Mouse (Mus musculus): ENCODE results near the gene 4922502D21Rik. TPM values are rescaled to one million over a fixed set of nuclear protein-coding genes. Genes with fewer than 3 reads are reported as not detected.
"Not testable (repeated sequence)": the region's sequence is repeated elsewhere in the genome, so short reads cannot be mapped to it uniquely, and the experiment has no call there.

4922502D21Rik gene
- total RNA-seq (2021) = not detected
- long read RNA-seq, experiment 1 = 0 reads
- long read RNA-seq, experiment 2 = 0 reads

DNA sequence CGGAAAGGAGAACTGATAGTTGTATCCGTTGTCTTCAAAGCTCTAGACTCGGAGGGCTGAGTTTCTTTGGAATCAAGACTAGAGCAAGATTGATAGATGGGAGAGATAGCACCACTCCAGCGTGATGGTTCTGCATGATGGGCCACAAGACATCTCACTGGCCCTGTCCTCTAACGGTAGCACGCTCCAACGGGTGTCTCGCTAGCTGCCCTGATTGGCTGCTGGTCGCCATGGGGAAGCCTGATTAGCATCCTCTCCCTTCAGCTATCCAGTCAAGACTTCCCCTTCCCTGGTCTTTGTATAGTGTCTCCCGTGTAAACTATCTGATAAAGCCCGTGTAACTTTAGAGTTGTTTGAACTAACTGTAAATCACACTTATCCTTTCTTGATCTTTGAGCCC, at the start of gene 4922502D21Rik:
4922502D21Rik (minus strand) TSS at position 187 of the 400 bp plus-strand sequence.
- intact Hi-C loops (cut with DNase I) = loop anchor here (5.0 kb wide), 1 partner anchor 36 kb away; no protein-coding TSS in a partner anchor
- no peak for DNase-seq (ENCODE audit: low spot score in 2 of 2)

DNA sequence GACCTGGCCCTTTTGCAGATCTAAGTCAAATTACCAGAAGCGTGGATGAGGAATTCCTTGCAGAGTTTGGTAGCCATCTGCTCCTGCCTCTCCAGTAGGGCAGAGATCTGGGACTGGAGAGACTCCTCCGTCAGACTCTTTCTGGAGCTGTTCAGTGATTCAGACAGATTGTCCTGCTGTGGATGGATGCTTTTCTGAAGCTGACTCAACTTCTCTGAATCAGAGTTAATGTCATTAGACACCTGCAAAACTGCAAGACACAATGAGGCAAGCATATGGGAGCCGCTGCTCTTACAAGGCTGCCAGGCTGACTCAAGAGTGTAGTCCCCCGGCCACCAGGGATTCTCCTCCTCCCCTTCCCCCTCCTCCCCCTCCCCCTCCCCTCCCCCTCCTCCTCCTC, 48.9 kb upstream of the 4922502D21Rik start:
- intact Hi-C loops (cut with DNase I) = no loop called here
- DNase-seq (ENCODE audit: low spot score in 2 of 2) = peak in 1 of 2 experiments; percentile 2

DNA sequence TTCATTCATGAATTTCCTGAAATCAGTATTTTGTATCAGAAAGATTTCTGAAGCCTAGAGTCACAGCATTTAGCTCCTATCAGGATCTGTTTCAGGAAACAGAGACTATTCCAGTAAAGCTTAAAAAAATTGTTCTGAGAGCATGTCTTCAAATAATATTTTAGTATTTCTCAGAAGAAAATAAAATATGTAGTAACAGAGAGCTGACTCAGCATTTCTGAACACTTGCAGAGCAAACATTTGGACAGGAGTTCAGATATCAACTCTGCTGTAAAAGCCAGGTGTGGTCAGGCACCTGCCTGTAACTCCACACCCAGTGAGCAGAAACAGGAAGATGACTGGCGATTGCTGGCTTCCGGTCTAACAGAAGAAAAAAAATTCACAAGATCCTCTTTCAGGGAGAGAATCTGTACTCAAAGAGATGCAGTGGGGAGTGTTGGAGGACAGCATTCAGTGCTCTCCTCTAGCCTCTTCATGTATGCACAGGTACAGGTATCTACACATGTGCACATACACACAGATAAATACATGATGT, 43.4 kb upstream of the 4922502D21Rik start:
- intact Hi-C loops (cut with DNase I) = no loop called here
- DNase-seq (ENCODE audit: low spot score in 2 of 2) = no peak

GRCm38 (mm10) chr6:129369374-129370132, 38.0 kb upstream of the 4922502D21Rik start:
- DNase-seq (ENCODE audit: low spot score in 2 of 2) = no peak
- intact Hi-C loops (cut with DNase I) = loop anchor here (5.0 to 10.0 kb wide), 3 partner anchors 37 to 517 kb away; partner anchors contain the start of gene 4922502D21Rik

DNA sequence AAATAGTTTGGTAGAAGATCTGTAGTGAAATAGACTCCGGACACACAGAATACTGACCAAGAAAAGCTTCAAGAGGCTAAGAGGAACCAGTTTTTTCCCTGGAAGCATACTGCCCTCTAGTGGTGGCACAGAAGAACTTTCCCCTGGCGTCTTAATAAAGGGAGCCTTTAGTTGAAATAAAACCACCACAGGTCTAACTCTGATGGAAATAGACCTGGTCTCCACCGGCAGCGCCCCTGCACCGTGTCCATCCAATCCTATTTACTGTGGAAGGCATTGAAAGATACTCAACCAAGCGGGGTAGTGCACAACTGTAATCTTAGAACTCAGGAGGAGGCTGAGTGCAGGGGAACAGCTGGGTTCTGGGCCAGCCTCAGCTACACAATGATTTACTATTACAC, 34.4 kb upstream of the 4922502D21Rik start:
- intact Hi-C loops (cut with DNase I) = loop anchor here (1.0 to 10.0 kb wide), 4 partner anchors 34 to 514 kb away; partner anchors contain the start of gene 4922502D21Rik
- DNase-seq (ENCODE audit: low spot score in 2 of 2) = peak; percentile 8 to 30

GRCm38 (mm10) chr6:129363942-129364341, 32.3 kb upstream of the 4922502D21Rik start:
- intact Hi-C loops (cut with DNase I) = loop anchor here (10.0 kb wide), 1 partner anchor 269 kb away; no protein-coding TSS in a partner anchor
- no peak for DNase-seq (ENCODE audit: low spot score in 2 of 2)

GRCm38 (mm10) chr6:129359515-129359914, 27.9 kb upstream of the 4922502D21Rik start:
- intact Hi-C loops (cut with DNase I) = no loop called here
- no peak for DNase-seq (ENCODE audit: low spot score in 2 of 2)

DNA sequence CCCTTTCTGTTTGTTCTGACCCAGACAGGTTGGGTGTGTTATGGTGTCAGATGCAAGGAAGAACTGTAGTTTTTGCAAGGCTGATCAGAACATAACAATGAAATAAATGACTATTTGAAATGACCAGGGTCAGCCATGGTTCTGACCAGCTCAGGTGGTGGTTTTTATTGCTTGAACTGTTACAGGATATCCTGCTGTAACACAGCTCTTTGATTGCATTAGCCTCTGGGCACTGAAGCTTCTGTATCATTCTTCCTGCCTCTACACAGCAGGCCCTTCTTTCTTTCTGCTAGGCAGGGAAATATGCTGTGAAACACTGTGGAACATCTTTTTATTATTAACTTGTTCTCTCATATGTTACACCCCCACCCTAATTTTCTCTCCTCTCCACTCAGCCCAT, 24.8 kb upstream of the 4922502D21Rik start:
- DNase-seq (ENCODE audit: low spot score in 2 of 2) = no peak
- intact Hi-C loops (cut with DNase I) = no loop called here

DNA sequence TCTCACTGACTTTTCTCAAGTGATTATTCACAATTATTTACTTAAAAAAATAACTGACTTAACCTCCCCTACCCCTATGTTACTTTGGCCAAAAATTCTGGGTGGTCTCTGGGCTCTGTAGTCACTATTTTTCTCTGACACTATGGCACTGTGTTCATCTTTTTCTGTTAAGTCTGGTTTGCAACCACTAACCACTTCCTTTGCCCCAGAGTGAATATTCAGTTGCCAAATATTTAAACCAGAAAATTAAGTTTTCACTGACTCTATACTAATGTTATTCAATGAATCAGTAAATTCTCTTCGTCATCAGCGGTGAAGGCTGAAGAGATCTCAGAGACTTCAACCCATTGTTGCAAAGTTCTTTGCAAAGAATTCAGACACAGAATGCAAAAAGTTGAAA, 24.2 kb upstream of the 4922502D21Rik start:
- DNase-seq (ENCODE audit: low spot score in 2 of 2) = no peak
- intact Hi-C loops (cut with DNase I) = no loop called here

- intact Hi-C loops (cut with DNase I) = no loop called here
- no peak for DNase-seq (ENCODE audit: low spot score in 2 of 2)
Measured at GRCm38 (mm10) chr6:129351091-129351490, 19.5 kb upstream of the 4922502D21Rik start.

- DNase-seq (ENCODE audit: low spot score in 2 of 2) = no peak
- intact Hi-C loops (cut with DNase I) = no loop called here
Measured at GRCm38 (mm10) chr6:129349524-129350352, 18.1 kb upstream of the 4922502D21Rik start.

- no peak for DNase-seq (ENCODE audit: low spot score in 2 of 2)
Measured at GRCm38 (mm10) chr6:129344408-129344807, 12.8 kb upstream of the 4922502D21Rik start.

DNA sequence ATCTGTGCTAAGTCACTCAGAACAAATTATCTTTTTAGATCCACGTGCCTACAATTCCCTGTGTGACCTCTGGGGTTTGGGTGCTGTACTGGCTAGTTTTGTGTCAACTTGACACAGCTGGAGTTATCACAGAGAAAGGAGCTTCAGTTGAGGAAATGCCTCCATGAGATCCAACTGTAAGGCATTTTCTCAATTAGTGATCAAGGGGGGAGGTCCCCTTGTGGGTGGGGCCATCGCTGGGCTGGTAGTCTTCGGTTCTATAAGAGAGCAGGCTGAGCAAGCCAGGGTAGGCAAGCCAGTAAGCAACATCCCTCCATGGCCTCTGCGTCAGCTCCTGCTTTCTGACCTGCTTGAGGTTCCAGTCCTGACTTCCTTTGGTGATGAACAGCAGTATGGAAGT, 10.8 kb upstream of the 4922502D21Rik start, which contains the start of gene Clec12a:
Clec12a (plus strand) TSS at position 301 of the 400 bp plus-strand sequence.
- intact Hi-C loops (cut with DNase I); DNase-seq (ENCODE audit: low spot score in 2 of 2): not testable (repeated sequence)

More at GRCm38 (mm10) chr6:129344408-129344807, 12.8 kb upstream of the 4922502D21Rik start:
- intact Hi-C loops (cut with DNase I) = no loop called here

GRCm38 (mm10) chr6:129337751-129338150, 6.2 kb upstream of the 4922502D21Rik start:
- intact Hi-C loops (cut with DNase I) = no loop called here
- no peak for DNase-seq (ENCODE audit: low spot score in 2 of 2)

- peak; percentile 47 to 81 for DNase-seq (ENCODE audit: low spot score in 2 of 2)
- intact Hi-C loops (cut with DNase I) = loop anchor here (5.0 kb wide), 1 partner anchor 34 kb away; no protein-coding TSS in a partner anchor
Measured at GRCm38 (mm10) chr6:129333674-129334078, 2.1 kb upstream of the 4922502D21Rik start.

DNA sequence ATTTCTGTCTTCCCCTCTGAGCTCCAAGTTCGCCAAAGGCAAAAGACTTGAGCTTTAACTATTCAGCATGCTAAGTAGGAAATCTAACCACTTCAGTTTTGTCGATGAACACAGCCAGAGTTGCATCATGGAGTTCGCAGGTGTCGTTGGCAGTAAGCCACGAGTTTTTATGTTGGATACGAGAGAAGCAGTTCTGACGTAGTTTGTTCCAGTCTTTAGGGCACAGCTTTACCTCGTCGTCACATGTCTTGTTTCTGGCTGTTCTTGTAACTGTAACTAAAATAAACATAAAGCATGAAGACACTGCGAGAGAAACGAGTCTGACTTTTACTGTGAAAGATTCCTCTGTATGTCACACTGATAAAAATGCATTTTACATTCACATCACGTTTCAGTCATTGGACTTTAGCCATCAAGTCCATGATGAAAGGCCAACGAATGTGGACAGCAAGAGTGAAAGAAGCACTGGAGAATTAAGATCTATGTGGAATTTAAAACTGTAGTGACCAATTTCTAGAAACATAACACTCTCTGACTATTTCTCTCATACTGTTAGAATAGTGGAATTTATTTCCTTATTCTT, 4.9 kb downstream of the 4922502D21Rik start:
- intact Hi-C loops (cut with DNase I) = no loop called here
- DNase-seq (ENCODE audit: low spot score in 2 of 2) = peak in 1 of 2 experiments; percentile 22

DNA sequence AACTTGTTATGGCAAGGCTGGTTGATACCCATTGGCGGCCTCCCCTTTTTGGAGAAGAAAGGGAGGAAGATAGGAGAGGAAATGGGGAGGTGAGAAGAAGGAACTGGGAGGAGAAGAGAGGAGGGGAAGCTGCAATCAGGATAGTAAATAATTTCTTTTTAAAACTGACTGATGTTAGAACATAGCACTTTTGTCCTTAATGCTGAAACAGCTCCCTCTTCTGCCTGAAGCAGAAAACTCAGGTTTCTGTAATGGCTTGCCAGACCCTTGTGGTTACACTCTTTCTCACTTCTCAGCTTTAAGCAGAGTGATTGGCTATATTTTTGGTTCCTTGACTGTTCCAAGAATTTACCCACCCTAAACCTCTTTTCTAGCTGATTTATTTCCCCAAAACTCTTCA, 5.6 kb downstream of the 4922502D21Rik start:
- intact Hi-C loops (cut with DNase I) = no loop called here
- DNase-seq (ENCODE audit: low spot score in 2 of 2) = no peak

DNA sequence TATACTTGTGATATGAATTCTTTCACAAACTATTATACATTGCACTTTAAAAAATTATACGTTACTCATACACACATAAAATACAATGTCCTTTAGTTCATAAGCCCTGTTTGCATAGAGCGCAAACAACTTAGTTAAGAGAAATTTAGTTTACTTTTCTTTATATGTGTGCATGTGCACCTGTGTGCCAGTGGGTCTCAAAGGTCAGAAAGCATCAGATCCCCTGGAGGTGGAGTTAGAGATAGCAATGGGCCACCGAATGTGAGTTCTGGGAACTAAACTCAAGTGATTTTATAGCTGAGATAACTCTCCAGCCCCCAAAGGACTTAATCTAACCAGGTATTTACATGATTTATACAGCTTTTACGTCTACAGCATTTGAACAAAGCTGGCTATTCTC, 12.3 kb downstream of the 4922502D21Rik start:
- no peak for DNase-seq (ENCODE audit: low spot score in 2 of 2)
- intact Hi-C loops (cut with DNase I) = loop anchor here (2.0 kb wide), 1 partner anchor 63 kb away; no protein-coding TSS in a partner anchor

DNA sequence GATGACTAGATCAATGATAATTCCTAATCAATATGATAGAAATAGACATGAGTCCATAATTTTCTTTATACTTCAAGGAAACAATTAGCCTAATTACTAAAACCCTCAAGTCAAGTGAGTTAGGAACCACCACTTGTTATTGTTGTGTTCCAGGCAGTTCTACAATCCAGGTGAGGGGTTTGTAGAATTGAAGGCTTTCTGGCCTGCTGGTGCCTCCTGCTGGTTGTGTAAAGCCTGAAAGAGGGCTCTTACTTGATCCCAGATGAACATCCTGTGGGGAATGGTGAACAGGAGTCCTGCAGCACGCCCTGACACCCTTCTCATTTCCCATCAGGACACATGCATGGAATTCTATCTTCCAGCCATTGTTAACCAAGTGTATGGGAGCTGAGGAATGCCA, 13.2 kb downstream of the 4922502D21Rik start:
- DNase-seq (ENCODE audit: low spot score in 2 of 2) = no peak
- intact Hi-C loops (cut with DNase I) = loop anchor here (2.0 kb wide), 1 partner anchor 62 kb away; no protein-coding TSS in a partner anchor

All from left cerebral cortex, postnatal 14 days (tissue).